Mouse (Mus musculus) forebrain, embryonic 10.5 days (tissue): ENCODE data around the gene 4930524J08Rik. TPM values are rescaled to one million over a fixed set of nuclear protein-coding genes. Genes with fewer than 3 reads are reported as not detected.

Source experiments
- DNase-seq: peaks from one replicate; pipeline ENCODE4 v3.0.0-alpha.2; 2017; ENCODE audit warnings: low spot score; ENCODE audit errors: extremely low spot score
- H3K27ac ChIP-seq: fragments of 300-500 bp; sonication (generic); 2 replicates; pipeline ENCODE4 v1.5.1; 2016; ENCODE audit warnings: mild to moderate bottlenecking
- H3K27me3 ChIP-seq: fragments of 300-500 bp; sonication (generic); 2 replicates; pipeline ENCODE4 v1.6.1; 2016; ENCODE audit warnings: mild to moderate bottlenecking; ENCODE audit not compliant: poor library complexity, severe bottlenecking
- H3K36me3 ChIP-seq: fragments of 300-500 bp; sonication (generic); replicated peaks from 2 replicates; pipeline ENCODE4 v1.6.1; 2016; ENCODE audit warnings: mild to moderate bottlenecking, moderate library complexity
- H3K4me1 ChIP-seq: fragments of 300-500 bp; sonication (generic); 2 replicates; pipeline ENCODE4 v1.6.1; 2016
- H3K4me3 ChIP-seq: fragments of 300-500 bp; sonication (generic); 2 replicates; pipeline ENCODE4 v1.5.1; 2016; ENCODE audit warnings: mild to moderate bottlenecking, moderate library complexity
- H3K9me3 ChIP-seq: fragments of 300-500 bp; sonication (generic); 2 replicates; pipeline ENCODE4 v1.6.1; 2016; ENCODE audit warnings: mild to moderate bottlenecking, moderate library complexity
- WGBS: fragments of 180-500 bp; shearing (Covaris S2); methylation state at CpG from one replicate; pipeline ENCODE4 v1.1.7; 2016; 5-methylcytosine and 5-hydroxymethylcytosine counted together
- polyA plus RNA-seq: library from polyadenylated mRNA; unstranded; fragments of >200 nt; fragmentation: Nextera tagmentation; extraction: Ambion mirVana; gene quantifications from 2 replicates; pipeline ENCODE4 v1.2.1, GENCODE M21; 2016

Gene 4930524J08Rik
- polyA plus RNA-seq, 1 experiment from 2014 or later, result 2.2 TPM

DNA sequence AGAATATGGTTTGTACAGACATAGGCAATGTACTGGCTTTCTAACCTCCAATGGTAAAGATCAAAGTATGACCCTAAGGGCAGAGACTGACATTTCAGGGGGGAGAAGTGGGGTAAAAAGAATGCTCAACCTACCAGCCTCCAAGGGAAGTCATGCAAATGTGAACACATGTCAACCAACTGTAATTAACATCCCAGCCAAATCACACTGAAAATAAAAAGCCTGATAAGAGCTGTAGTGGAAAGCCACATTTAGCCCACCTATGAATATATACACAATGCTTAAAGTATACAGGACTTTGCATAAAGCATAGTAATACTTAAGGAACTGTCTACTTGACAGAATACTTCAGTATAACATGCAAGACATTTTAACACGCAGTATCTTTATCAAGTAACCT is 3.1 kb upstream of the 4930524J08Rik start:
- no peak for DNase-seq
- peaks cover 43% of the 10 kb centered on the region for H3K4me1 ChIP-seq
- peaks cover 70% of the 10 kb centered on the region for H3K36me3 ChIP-seq
- peak overlapping the region; percentile 97 for H3K4me3 ChIP-seq
- H3K27ac ChIP-seq, result no peak overlapping the region
- no peaks in the 10 kb centered on the region for H3K27me3 ChIP-seq
- no peaks in the 10 kb centered on the region for H3K9me3 ChIP-seq
- 82% methylated on average over 1 of the region's 1 CpGs for WGBS

DNA sequence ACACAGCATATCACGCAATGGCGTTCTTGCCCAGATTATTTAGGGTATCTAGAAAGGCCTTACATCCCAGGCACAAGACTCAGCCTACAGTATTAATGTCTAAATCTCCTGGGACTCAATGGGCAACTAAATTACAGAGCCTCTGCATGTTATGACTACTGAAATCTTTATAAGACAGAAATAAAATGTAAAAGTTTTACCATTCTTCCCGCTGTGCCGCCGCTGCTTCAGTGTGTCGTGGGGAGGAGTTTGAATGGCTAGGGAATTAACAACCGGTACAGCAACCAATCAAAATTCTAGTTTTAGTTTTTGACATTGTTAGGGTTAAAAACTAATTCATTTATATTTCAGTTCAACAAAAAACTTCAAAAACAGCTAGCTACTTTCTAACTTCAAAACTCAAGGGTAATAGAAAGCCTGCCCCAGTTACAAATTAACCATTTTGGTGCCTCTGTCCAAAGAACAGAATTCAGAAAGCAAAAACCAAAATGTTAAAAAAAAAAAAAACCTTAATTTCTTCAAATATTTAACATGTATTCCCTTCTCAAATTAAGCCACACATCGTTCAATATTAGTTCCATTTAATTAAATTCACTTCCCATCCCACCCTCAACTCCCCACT is 2.4 kb upstream of the 4930524J08Rik start:
- peaks cover 64% of the 10 kb centered on the region for H3K36me3 ChIP-seq
- 36% methylated on average over 8 of the region's 8 CpGs for WGBS
- H3K27ac ChIP-seq, result peak overlapping the region; percentile 100
- H3K4me1 ChIP-seq, result peaks cover 43% of the 10 kb centered on the region
- peak overlapping the region; percentile 97 for H3K4me3 ChIP-seq
- no peaks in the 10 kb centered on the region for H3K27me3 ChIP-seq
- no peak for DNase-seq
- H3K9me3 ChIP-seq, result no peaks in the 10 kb centered on the region

DNA sequence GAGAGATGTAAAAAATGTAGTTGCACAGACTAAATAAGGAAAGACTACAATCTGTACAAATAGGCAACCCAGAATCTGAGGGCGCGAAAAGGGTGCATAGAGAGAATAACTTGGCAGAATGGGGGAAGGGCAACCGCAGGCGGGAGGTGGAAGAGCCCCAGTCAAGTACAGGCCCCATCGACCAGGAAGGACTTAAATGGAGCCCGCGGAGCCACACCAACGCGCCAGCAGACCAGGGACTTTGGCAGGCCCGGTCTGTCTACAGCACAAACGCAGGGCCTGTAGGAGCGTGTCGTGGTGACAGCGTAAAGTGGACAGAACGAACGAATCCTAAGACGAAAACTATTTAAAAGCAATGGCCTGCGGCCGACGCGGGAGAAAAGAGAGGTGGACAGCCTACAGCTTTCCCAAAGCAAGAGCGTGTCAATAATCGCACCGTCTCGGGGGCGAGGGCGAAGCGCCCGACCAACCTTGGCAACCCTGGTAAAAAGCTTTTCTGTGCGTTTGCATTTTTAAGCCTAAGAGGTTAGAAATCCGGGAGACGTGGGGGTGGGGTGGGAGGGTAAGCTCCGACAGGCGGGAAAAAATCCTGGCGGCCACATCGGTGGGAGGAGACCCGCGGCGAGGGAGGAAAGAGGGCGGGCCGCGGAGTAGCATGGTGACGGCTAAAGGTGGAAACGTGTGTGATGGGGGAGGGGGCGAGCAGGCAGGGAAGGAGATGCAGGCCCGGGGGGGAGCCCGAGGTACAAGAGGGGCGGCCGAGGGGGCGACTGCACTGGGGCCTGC is 1.2 kb upstream of the 4930524J08Rik start:
- Histone ChIP-seq H3K36me3 (peaks cover 52% of the 10 kb centered on the region), H3K9me3 (no peaks in the 10 kb centered on the region), H3K4me3 (peak overlapping the region; percentile 97), H3K4me1 (peaks cover 43% of the 10 kb centered on the region), H3K27ac (peak overlapping the region; percentile 100), H3K27me3 (no peaks in the 10 kb centered on the region)
- peak; percentile 79 for DNase-seq
- under 1% methylated on average over 49 of the region's 50 CpGs for WGBS

DNA sequence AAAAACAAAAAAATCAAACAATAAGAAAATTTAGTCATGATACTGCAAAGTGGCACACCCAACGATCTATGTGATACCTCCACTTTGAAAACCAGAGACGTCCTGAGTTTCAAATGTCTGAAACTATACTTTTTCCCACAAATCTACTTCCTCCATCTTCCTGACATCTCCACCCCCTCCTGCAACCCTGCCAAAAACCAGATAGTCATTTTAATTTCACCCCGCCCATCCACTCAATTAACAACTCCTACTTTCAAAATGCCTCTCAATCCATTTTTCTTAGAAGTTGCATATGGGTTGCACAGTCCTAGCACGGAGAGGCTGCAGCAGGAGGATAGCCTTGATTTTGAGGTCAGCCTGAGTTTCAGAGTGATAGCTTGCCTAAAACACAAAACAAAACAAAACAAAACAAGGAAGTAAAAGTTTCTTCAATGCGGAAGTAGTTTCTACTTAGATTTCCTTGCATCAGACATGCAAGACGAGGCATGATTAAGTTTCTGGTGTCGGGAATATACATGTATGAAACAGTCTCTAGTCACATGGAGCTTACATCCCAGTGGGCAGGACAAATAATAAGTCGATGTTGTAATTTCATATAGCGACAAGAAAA is 4.7 kb downstream of the 4930524J08Rik start:
- no peak overlapping the region for H3K4me3 ChIP-seq
- no peaks in the 10 kb centered on the region for H3K27me3 ChIP-seq
- H3K27ac ChIP-seq, result no peak overlapping the region
- peaks cover 5% of the 10 kb centered on the region for H3K4me1 ChIP-seq
- H3K36me3 ChIP-seq, result peaks cover 6% of the 10 kb centered on the region
- 92% methylated on average over 9 of the region's 9 CpGs for WGBS
- DNase-seq, result no peak
- H3K9me3 ChIP-seq, result no peaks in the 10 kb centered on the region

DNA sequence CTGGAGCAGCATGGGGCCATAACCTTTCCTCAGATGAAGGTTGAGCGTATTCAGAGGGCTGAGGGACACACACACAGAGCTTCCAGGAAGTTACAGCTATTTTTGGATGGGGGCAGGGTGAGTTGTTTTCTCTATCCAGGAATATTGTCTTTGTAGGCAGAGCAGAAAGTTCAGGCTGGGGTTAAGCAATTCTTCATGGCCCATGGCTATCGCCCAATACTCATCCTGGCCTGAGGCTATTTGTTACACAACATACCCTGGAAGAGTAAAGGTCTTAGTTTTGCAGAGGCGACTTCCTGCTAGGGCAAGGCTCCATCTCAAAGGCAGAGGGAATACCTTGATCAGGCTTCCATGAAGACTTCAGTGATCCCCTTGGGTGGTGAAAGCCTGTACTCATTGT is 15.3 kb downstream of the 4930524J08Rik start:
- no peak overlapping the region for H3K27ac ChIP-seq
- H3K4me1 ChIP-seq, result no peaks in the 10 kb centered on the region
- 0 out of 2 replicates have a peak, but pooled peaks cover 3% of the 10 kb centered on the region for H3K9me3 ChIP-seq
- DNase-seq, result no peak
- WGBS, result 80% methylated on average over 3 of the region's 3 CpGs
- H3K4me3 ChIP-seq, result no peak overlapping the region
- H3K27me3 ChIP-seq, result no peaks in the 10 kb centered on the region
- H3K36me3 ChIP-seq, result no peaks in the 10 kb centered on the region

DNA sequence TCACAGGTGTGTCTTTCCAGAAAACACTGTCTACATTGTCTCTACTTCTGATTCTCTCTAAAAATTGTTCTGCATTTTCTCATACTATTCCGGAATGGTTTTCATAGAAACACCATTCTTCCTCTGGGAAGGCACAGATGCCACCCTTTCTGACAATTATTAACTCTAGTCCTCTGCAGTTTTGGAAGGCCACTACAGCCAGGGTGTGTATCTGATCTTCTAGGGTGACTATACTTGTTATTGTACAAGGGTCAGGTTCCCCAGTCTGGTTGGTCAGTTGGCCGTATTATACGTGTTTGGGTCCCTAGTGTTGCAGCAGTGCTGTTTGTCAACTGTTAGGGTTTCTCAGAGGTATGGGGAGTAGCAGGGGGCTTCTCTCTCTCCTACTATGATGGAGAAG is 15.8 kb downstream of the 4930524J08Rik start:
- H3K4me3 ChIP-seq, result no peak overlapping the region
- no peak overlapping the region for H3K27ac ChIP-seq
- 0 out of 2 replicates have a peak, but pooled peaks cover 3% of the 10 kb centered on the region for H3K9me3 ChIP-seq
- H3K27me3 ChIP-seq, result no peaks in the 10 kb centered on the region
- DNase-seq, result no peak
- no peaks in the 10 kb centered on the region for H3K4me1 ChIP-seq
- H3K36me3 ChIP-seq, result no peaks in the 10 kb centered on the region
- WGBS, result 91% methylated on average over 3 of the region's 3 CpGs

DNA sequence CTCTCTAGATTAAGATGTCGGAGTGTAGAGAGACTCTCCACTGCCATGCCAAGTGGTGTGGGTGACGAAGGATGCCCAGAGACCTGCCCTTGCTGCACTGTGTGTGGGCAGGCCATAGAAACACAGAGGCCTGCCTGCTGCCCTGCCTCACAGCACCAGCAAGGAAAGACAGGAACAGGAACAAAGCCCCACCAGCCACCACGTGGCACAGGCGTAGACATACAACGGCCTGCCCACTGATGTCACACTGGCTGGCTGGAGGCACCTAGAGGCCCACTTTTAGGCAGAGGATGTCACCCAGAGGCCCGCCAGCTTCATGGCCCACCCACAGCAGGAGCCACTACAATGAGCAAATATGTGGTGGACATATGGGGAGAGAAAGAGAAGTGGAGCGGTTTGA is 21.2 kb downstream of the 4930524J08Rik start:
- 0 out of 2 replicates have a peak, but pooled peaks cover 3% of the 10 kb centered on the region for H3K9me3 ChIP-seq
- no peak overlapping the region for H3K27ac ChIP-seq
- H3K36me3 ChIP-seq, result no peaks in the 10 kb centered on the region
- peaks cover 12% of the 10 kb centered on the region for H3K4me1 ChIP-seq
- H3K4me3 ChIP-seq, result no peak overlapping the region
- H3K27me3 ChIP-seq, result no peaks in the 10 kb centered on the region
- WGBS, result 82% methylated on average over 7 of the region's 7 CpGs
- DNase-seq, result no peak

DNA sequence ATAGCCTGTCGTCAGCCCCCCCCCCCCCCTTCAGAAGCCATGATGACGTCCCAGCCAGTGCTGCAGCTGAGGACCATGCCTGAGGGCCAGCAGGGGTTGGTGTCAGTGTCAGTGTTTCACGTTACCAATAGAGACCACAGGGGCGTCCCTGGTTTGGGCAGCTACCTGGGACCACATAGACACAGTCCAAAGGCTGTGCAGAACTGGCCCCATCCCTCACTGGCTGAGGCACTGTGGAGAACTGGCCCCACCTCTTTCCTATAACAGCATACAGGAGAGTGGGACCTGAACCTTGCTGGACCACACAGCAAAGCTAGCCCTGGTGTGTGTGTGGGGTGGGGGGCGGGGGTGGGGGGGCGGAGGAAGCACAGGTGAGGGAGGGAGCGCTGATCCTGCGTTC is 21.6 kb downstream of the 4930524J08Rik start:
- H3K27me3 ChIP-seq, result no peaks in the 10 kb centered on the region
- H3K27ac ChIP-seq, result no peak overlapping the region
- peaks cover 12% of the 10 kb centered on the region for H3K4me1 ChIP-seq
- H3K4me3 ChIP-seq, result no peak overlapping the region
- H3K9me3 ChIP-seq, result 0 out of 2 replicates have a peak, but pooled peaks cover 3% of the 10 kb centered on the region
- no peaks in the 10 kb centered on the region for H3K36me3 ChIP-seq
- DNase-seq, result no peak
- WGBS, result 56% methylated on average over 7 of the region's 8 CpGs

DNA sequence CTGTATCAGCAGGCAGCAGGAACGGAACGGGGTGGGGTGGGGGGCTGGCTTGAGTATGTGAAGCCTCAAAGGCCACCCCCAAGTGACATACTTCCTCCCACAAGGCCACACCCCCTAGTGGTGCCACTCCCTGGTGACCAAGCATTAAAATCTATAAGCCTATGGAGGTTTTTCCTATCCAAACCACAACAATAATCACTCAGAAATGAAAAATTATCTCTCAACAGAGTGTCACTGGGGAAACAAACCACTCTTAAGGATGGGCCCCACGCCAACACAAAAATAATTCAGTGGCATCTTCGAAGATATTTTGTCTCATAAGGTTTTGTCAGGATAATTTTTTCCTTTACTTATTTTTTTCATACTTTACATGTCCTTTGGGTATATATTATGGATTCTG is 25.0 kb downstream of the 4930524J08Rik start:
- Histone ChIP-seq H3K27ac (no peak overlapping the region), H3K36me3 (no peaks in the 10 kb centered on the region), H3K9me3 (no peaks in the 10 kb centered on the region), H3K27me3 (no peaks in the 10 kb centered on the region), H3K4me1 (peaks cover 12% of the 10 kb centered on the region), H3K4me3 (no peak overlapping the region)
- DNase-seq, result no peak
- 81% methylated on average over 4 of the region's 4 CpGs for WGBS

DNA sequence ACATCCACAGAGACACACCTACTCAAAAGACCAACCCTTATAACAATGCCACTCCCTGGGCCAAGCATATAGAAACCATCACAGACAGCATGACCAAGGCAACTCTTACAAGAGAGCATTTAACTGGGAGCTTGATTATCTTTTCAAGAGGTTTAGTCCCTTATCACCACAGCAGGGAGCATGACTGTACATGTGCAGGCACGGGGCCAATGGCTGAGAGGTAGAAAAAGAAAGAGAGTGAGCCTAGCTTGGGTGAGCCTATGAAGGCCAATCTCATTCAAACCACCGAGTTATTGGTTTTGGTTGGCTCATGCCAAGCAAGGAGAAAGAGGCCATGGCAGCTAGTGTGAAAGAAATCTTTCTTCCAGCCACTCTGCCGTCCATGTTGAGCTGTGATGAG is 26.6 kb downstream of the 4930524J08Rik start:
- no peaks in the 10 kb centered on the region for H3K9me3 ChIP-seq
- no peak for DNase-seq

DNA sequence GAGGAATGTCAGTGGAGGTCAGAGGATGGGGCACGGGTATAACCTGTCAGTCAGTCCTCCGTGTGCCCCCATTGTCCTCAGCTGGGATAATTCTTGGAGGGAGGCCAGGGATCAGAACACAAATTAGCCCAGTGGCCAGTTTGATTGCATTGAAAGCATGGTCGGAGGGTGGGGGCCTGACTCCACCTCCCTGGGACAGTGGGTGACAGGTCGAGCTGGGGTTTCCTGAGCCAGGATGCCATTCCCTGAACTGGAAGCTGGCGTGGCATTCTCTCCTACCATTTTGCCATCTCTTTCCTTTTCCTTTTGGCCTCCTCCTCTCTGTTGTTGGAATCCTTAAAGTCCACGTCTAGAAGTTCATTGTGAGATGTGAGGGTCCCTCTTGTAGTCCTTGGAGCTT is 27.0 kb downstream of the 4930524J08Rik start:
- no peaks in the 10 kb centered on the region for H3K9me3 ChIP-seq
- no peak overlapping the region for H3K27ac ChIP-seq
- peaks cover 3% of the 10 kb centered on the region for H3K4me1 ChIP-seq
- H3K4me3 ChIP-seq, result no peak overlapping the region
- no peak for DNase-seq
- no peaks in the 10 kb centered on the region for H3K27me3 ChIP-seq
- H3K36me3 ChIP-seq, result no peaks in the 10 kb centered on the region
- 88% methylated on average over 6 of the region's 6 CpGs for WGBS

More for the DNA sequence above, 26.6 kb downstream of the 4930524J08Rik start:
- Histone ChIP-seq H3K4me3 (no peak overlapping the region), H3K36me3 (no peaks in the 10 kb centered on the region), H3K27ac (no peak overlapping the region), H3K27me3 (no peaks in the 10 kb centered on the region), H3K4me1 (peaks cover 8% of the 10 kb centered on the region)
- WGBS, result 69% methylated on average over 3 of the region's 3 CpGs

DNA sequence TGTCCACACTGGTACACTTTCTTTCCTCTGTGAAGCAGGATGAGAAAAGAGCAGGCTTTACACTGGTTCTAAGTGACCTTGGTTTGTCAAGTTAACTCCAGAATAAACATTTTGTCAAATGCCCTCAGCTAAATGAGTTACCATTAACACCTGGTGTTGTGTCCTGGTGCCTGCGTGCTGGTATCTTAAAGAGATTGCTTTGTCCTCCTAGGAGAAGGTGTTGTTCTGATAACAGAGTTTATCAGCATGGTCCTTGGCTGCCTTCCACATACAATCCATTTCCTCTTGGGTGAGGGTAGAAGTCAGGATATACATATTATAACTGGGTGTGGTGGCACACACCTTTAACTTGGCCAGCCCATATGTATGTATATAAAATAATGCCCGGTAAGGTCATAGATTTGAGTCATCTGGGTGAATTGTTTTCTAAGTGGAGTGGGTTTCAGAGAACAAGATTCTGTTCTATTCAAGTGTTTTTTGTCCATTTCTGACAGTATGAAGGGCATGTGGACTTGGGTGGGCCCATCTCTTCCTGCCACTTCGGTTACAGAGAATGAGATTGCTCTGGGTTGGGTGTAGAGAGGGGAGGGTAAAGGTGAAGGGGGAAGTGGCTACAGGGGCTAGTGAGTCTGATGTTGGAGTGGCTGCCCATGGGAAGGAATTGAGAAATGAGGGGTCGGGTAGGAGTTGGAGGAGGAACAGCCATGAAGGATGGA is 27.6 kb downstream of the 4930524J08Rik start:
- no peaks in the 10 kb centered on the region for H3K4me1 ChIP-seq
- H3K9me3 ChIP-seq, result no peaks in the 10 kb centered on the region
- 86% methylated on average over 4 of the region's 4 CpGs for WGBS
- no peaks in the 10 kb centered on the region for H3K36me3 ChIP-seq
- H3K27ac ChIP-seq, result no peak overlapping the region
- no peaks in the 10 kb centered on the region for H3K27me3 ChIP-seq
- no peak for DNase-seq
- no peak overlapping the region for H3K4me3 ChIP-seq
